ENCODE assay signal across 9 mouse cellular contexts in the genomic region with DNA sequence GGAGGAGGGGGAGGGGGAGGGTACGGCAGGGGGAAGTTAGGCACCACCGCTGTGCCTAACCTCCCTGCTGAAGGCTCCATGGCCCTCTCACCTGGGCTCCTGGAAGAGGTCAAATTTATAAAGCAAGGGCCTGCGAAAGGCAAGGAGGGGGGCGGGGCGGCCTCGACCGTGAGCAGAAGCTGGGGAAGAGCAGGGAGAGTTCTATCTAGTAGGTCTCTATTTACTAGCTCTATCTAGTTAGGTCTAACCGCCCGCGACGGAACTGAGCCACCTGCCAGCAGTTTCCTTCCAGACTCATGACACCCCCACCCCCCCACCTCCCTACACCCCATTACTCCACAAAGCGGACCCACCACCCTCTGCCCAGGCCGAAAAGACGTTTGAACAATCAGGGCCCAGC. TPM values are rescaled to one million over a fixed set of nuclear protein-coding genes. Genes with fewer than 3 reads are reported as not detected.
DNase-seq lines count a peak whose midpoint lies in the region; ATAC-seq lines count a peak whose summit lies in the region.
"Had no signal": no experiment of that assay in that cellular context is flagged by ENCODE, and none has a peak within 500 bp of the region (broad histone marks: within the 10 kb centered on the region; RNA-seq: fewer than 3 reads in every experiment).

No protein-coding gene starts in this region.

- H3K4me3 ChIP-seq in heart, embryonic 15.5 days: peak overlapping the region; percentile 66
- peak overlapping the region; percentile 54 for H3K4me3 ChIP-seq in embryonic facial prominence, embryonic 10.5 days
- peak overlapping the region; percentile 44 for H3K4me3 ChIP-seq in intestine, embryonic 16.5 days (ENCODE audit: low read length)
- peak overlapping the region; percentile 26 for H3K4me3 ChIP-seq in neural tube, embryonic 13.5 days

- H3K9me3 ChIP-seq in heart, embryonic 15.5 days (replicated peaks): no peaks in the 10 kb centered on the region
- H3K9me3 ChIP-seq in embryonic facial prominence, embryonic 10.5 days: no peaks in the 10 kb centered on the region
- no peaks in the 10 kb centered on the region for H3K9me3 ChIP-seq in intestine, embryonic 16.5 days (ENCODE audit: control insufficient read depth, low read length)
- H3K9me3 ChIP-seq in neural tube, embryonic 13.5 days: no peaks in the 10 kb centered on the region
- H3K9me3 ChIP-seq: G1E had no signal

- no peak for ATAC-seq in heart, embryonic 15.5 days (replicated peaks; ENCODE audit: insufficient number of reproducible peaks, insufficient read depth, low FRiP score, low read depth)
- ATAC-seq in intestine, embryonic 16.5 days: 0 out of 2 replicates have a peak, but pooled peaks have one; percentile 11
- ATAC-seq in neural tube, embryonic 13.5 days (ENCODE audit: low read depth): no peak
- no peak for ATAC-seq in inflammation-experienced regulatory T-cells, adult 6 months

- DNase-seq in heart, postnatal 4 days: no peak
- DNase-seq in embryonic facial prominence, embryonic 10.5 days (ENCODE audit: low spot score): no peak
- DNase-seq in adrenal gland, postnatal 4 days (ENCODE audit: low spot score in 2 of 2): no peak
- no peak for DNase-seq in layer of hippocampus, adult 8-10 months (ENCODE audit: low spot score in 2 of 2)

- WGBS in heart, embryonic 15.5 days: 12% methylated on average over 14 of the region's 14 CpGs
- 21% methylated on average over 14 of the region's 14 CpGs for WGBS in embryonic facial prominence, embryonic 10.5 days
- WGBS in intestine, embryonic 16.5 days: 23% methylated on average over 14 of the region's 14 CpGs
- 24% methylated on average over 14 of the region's 14 CpGs for WGBS in neural tube, embryonic 13.5 days

- H3K27ac ChIP-seq in heart, embryonic 15.5 days: peak overlapping the region; percentile 91
- H3K27ac ChIP-seq in embryonic facial prominence, embryonic 10.5 days (replicated peaks): peak overlapping the region; percentile 83
- H3K27ac ChIP-seq in intestine, embryonic 16.5 days (ENCODE audit: low read length): no peak overlapping the region
- H3K27ac ChIP-seq in neural tube, embryonic 13.5 days (replicated peaks): no peak overlapping the region

- H3K27me3 ChIP-seq in heart, embryonic 15.5 days: no peaks in the 10 kb centered on the region
- peaks cover 42% of the 10 kb centered on the region for H3K27me3 ChIP-seq in embryonic facial prominence, embryonic 10.5 days (replicated peaks; ENCODE audit: low read depth, poor library complexity, severe bottlenecking)
- H3K27me3 ChIP-seq in intestine, embryonic 16.5 days (replicated peaks; ENCODE audit: control insufficient read depth, insufficient read depth, low read length): no peaks in the 10 kb centered on the region
- H3K27me3 ChIP-seq in neural tube, embryonic 13.5 days: peaks cover 21% of the 10 kb centered on the region

- no peaks in the 10 kb centered on the region for H3K36me3 ChIP-seq in heart, embryonic 15.5 days
- peaks cover 49% of the 10 kb centered on the region for H3K36me3 ChIP-seq in embryonic facial prominence, embryonic 10.5 days (replicated peaks)
- no peaks in the 10 kb centered on the region for H3K36me3 ChIP-seq in intestine, embryonic 16.5 days (ENCODE audit: control insufficient read depth, insufficient read depth, low read length)
- no peaks in the 10 kb centered on the region for H3K36me3 ChIP-seq in neural tube, embryonic 13.5 days
- H3K36me3 ChIP-seq: G1E had no signal

- peak overlapping the region; percentile 86 for H3K4me2 ChIP-seq in heart, embryonic 15.5 days
- peak overlapping the region; percentile 71 for H3K4me2 ChIP-seq in intestine, embryonic 16.5 days (ENCODE audit: low read depth, low read length)
- H3K4me2 ChIP-seq in neural tube, embryonic 13.5 days: peak overlapping the region; percentile 56

- H3K4me1 ChIP-seq in heart, embryonic 15.5 days (replicated peaks): peaks cover 63% of the 10 kb centered on the region
- H3K4me1 ChIP-seq in embryonic facial prominence, embryonic 10.5 days: peaks cover 52% of the 10 kb centered on the region
- peaks cover 16% of the 10 kb centered on the region for H3K4me1 ChIP-seq in intestine, embryonic 16.5 days (ENCODE audit: control insufficient read depth, insufficient read depth, low read length)
- peaks cover 19% of the 10 kb centered on the region for H3K4me1 ChIP-seq in neural tube, embryonic 13.5 days (replicated peaks)

- H3K9ac ChIP-seq in heart, embryonic 15.5 days: peak overlapping the region; percentile 77
- H3K9ac ChIP-seq in intestine, embryonic 16.5 days (ENCODE audit: low read depth, low read length): peak overlapping the region; percentile 65
- peak overlapping the region; percentile 62 for H3K9ac ChIP-seq in neural tube, embryonic 13.5 days

RNA-seq across cellular contexts. Expression of gene Tns1, which starts 56.4 kb away (rescaled TPM):
- 121 and 140 TPM in 2 replicates for polyA plus RNA-seq in heart, embryonic 15.5 days (2015; fragmentation: Nextera tagmentation; extraction: Ambion mirVana)
- 100 to 1,000 TPM; 463 to 468 TPM for total RNA-seq in heart, postnatal 4 days (2021)
- polyA plus RNA-seq in embryonic facial prominence, embryonic 10.5 days (2016; fragmentation: Nextera tagmentation; extraction: Ambion mirVana): 27.4 and 30.4 TPM in 2 replicates
- 20.2 and 23.4 TPM in 2 replicates for polyA plus RNA-seq in intestine, embryonic 16.5 days (2015; fragmentation: Nextera tagmentation; extraction: Ambion mirVana)
- 15.8 and 17.0 TPM in 2 replicates for polyA plus RNA-seq in neural tube, embryonic 13.5 days (2015; fragmentation: Nextera tagmentation; extraction: Ambion mirVana)
- 100 to 1,000 TPM; 252 to 275 TPM for total RNA-seq in adrenal gland, postnatal 4 days (2021)
- polyA plus RNA-seq in inflammation-experienced regulatory T-cells, adult 6 months (2017; shearing (Covaris generic)): 10 to 100 TPM in 2 of 3 experiments, 1 to 10 TPM in 1; 9.1 to 16.3 (median 15.5) TPM
- total RNA-seq in layer of hippocampus, adult 8-10 months (2022): 10 to 100 TPM; 44.4 to 54.8 (median 47.4) TPM

RNA-seq across cellular contexts. Expression of gene Rufy4, which starts 57.5 kb away (rescaled TPM):
- 0.43 and 0.49 TPM in 2 replicates for polyA plus RNA-seq in heart, embryonic 15.5 days (2015; fragmentation: Nextera tagmentation; extraction: Ambion mirVana)
- total RNA-seq in heart, postnatal 4 days (2021): 1 to 10 TPM; 1.1 to 1.2 TPM
- polyA plus RNA-seq in embryonic facial prominence, embryonic 10.5 days (2016; fragmentation: Nextera tagmentation; extraction: Ambion mirVana): 0.06 and 0.15 TPM in 2 replicates
- 0.12 and 0.31 TPM in 2 replicates for polyA plus RNA-seq in intestine, embryonic 16.5 days (2015; fragmentation: Nextera tagmentation; extraction: Ambion mirVana)
- 0.14 TPM in 1 of 2 replicates, not detected in the other for polyA plus RNA-seq in neural tube, embryonic 13.5 days (2015; fragmentation: Nextera tagmentation; extraction: Ambion mirVana)
- total RNA-seq in adrenal gland, postnatal 4 days (2021): 1 to 10 TPM; 3.9 to 4.0 TPM
- not detected for polyA plus RNA-seq in inflammation-experienced regulatory T-cells, adult 6 months (2017; shearing (Covaris generic))
- total RNA-seq in layer of hippocampus, adult 8-10 months (2022): under 1 TPM in 1 of 4 experiments, not detected in 3; 0.25 TPM
- polyA plus RNA-seq: G1E had no signal

Comparison
In these comparisons a context has a peak if more than half of its experiments do, and no peak if none do; other contexts are left out.
1. H3K27ac ChIP-seq: peak in heart, embryonic 15.5 days (single experiment) and embryonic facial prominence, embryonic 10.5 days (single experiment); none in intestine, embryonic 16.5 days (single experiment) and neural tube, embryonic 13.5 days (single experiment).
2. Peak in every context shown above with its lines, with median percentiles within 50 percentile points of each other: H3K4me2 ChIP-seq, H3K4me3 ChIP-seq and H3K9ac ChIP-seq.